In the genomic region with DNA sequence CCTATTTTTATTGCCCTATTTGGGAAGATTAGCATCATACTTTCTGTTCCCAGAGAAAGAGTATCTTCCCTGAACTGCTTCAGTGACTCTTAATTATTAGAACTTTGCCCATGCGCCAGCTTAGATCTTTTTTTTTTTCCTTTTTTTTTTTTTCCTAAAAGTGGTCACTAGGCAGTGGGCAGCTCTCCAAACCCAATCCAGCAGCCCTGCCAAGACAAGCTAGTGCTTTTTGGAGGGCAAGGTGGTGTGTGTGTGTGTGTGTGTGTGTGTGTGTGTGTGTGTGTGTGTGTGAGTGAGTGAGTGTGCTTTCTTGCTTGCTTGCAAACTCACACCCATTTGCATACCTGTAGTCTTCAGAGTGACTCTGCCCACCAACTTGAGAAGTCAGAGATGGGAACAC, we compare ENCODE assay signal across 20 mouse cellular contexts.
DNase-seq lines count a peak whose midpoint lies in the region.
"Had no signal": no experiment of that assay in that cellular context is flagged by ENCODE, and none has a peak within 500 bp of the region (broad histone marks: within the 10 kb centered on the region; RNA-seq: fewer than 3 reads in every experiment).

No protein-coding gene starts in this region.

- intact Hi-C loops in left cerebral cortex, postnatal 4 days (cut with DNase I) = no loop called here
- intact Hi-C loops in left cerebral cortex, postnatal 14 days (cut with DNase I) = no loop called here

- peak; percentile 19 to 39 for DNase-seq in cerebellum, postnatal 14 days
- no peak for DNase-seq in cerebellum, adult 8-10 months
- DNase-seq in left cerebral cortex, postnatal 4 days = peak; percentile 15
- no peak for DNase-seq in left cerebral cortex, postnatal 14 days (ENCODE audit: low spot score in 2 of 2)
- DNase-seq in kidney, adult 8-10 months = peak; percentile 42 to 58
- peak; percentile 70 to 74 for DNase-seq in kidney, postnatal 25 days
- DNase-seq in spleen, postnatal 10 days (ENCODE audit: low spot score in 2 of 2) = no peak
- DNase-seq: adrenal gland, adult 2 months; B cell, adult 2 months; cerebellum, adult 11-12 months; cerebellum, postnatal 36 days; gastrocnemius, postnatal 25 days; heart, adult 11 months; heart, postnatal 4 days; liver, embryonic 13.5 days; lung, adult 18-20 months; lung, postnatal 4 days; right cerebral cortex, adult 18-20 months; thymus, adult 2 months; thymus, postnatal 36 days had no signal

Comparison
In these comparisons a context has a peak if more than half of its experiments do, and no peak if none do; other contexts are left out.
1. DNase-seq: peak in cerebellum, postnatal 14 days (2 of 2), left cerebral cortex, postnatal 4 days (single experiment), kidney, adult 8-10 months (2 of 2) and kidney, postnatal 25 days (2 of 2); none in cerebellum, adult 8-10 months (single experiment), left cerebral cortex, postnatal 14 days (0 of 2) and spleen, postnatal 10 days (0 of 2).